Mouse (Mus musculus): ENCODE measurements around the gene Dynlt1b.
"Not testable (repeated sequence)": the region's sequence is repeated elsewhere in the genome, so short reads cannot be mapped to it uniquely, and the experiment has no call there.

- TF ChIP-seq CTCF (IDR thresholded peaks at IDR 0.05; ENCODE audit: control insufficient read depth, insufficient read depth, insufficient replicate concordance, low read depth, low read length); POLR2A (IDR thresholded peaks at IDR 0.05; ENCODE audit: control insufficient read depth, low read depth, low read length): not testable (repeated sequence)
Measured at GRCm38 (mm10) chr17:6424294-6424980, 5.5 kb upstream of the Dynlt1b start.

All from testis, adult 2 months (tissue).